Mouse (Mus musculus) ovary, postnatal 14 days (tissue): Measurements from ENCODE around the gene Itpka.

Experiments used
- DNase-seq: peaks from one replicate; pipeline ENCODE4 v3.0.0; 2022; ENCODE audit warnings: low spot score

Gene Itpka

DNA sequence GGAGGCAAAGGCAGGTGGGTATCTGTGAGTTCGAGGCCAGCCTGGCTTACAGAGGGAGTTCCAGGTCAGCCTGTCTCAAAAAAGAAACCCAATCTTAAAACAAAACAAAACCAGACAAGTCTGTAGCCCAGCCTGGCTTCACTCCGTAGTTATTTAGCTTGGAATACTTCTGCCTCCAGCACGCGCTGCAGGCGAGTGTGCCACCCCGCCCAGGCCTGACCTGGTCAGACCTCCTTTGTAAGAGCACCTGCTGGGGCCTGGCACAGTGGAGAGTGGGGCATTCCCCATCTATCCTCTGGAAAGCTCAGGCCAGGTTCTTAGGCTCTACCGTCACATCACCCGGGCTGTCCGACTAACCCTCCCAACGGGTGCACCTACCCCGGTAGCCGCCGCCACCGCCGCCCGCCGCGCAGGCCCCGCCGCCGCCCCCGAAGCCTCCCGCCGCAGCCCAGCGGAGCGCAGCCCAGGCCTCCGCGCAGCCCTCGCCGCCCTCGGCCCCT, 15.5 kb downstream of the Itpka start:
- no peak for DNase-seq

DNA sequence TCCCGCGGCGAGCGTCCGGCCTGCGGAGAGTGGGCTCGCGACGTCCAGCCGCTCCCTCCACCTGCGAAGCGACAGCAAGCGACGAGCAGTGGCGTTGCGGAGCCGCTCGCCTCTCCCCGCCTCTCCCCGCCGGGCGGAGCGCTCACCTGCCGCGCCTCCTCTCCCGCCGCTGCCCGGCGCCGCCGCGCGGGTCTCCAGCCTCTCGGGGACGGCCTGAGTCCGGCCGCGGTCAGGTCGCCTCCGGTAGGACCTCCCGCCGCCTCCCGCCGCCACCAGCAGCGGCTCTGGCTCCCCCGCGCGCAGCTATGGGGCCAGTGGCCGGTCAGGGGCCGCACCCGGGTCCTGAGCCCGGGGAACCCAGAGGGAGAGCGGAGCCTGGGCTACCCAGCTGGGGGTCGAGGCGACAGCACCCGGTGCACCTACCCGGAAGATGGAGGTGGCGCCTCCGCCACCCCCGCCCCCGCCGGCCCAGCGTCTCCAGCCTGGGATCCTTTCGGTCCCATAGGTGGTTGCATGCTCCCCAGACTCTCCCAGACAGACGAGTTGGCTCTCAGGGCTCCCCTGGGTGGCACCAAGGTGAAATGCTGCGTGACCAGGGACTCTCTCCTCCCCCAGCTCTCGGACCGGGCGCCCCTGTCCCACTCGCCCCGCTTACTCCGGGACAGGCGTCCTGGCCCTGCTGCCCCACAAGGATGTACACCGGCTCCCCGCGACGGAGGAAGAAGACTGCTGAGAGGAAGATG, 16.1 kb downstream of the Itpka start:
- peak; percentile 13 for DNase-seq

DNA sequence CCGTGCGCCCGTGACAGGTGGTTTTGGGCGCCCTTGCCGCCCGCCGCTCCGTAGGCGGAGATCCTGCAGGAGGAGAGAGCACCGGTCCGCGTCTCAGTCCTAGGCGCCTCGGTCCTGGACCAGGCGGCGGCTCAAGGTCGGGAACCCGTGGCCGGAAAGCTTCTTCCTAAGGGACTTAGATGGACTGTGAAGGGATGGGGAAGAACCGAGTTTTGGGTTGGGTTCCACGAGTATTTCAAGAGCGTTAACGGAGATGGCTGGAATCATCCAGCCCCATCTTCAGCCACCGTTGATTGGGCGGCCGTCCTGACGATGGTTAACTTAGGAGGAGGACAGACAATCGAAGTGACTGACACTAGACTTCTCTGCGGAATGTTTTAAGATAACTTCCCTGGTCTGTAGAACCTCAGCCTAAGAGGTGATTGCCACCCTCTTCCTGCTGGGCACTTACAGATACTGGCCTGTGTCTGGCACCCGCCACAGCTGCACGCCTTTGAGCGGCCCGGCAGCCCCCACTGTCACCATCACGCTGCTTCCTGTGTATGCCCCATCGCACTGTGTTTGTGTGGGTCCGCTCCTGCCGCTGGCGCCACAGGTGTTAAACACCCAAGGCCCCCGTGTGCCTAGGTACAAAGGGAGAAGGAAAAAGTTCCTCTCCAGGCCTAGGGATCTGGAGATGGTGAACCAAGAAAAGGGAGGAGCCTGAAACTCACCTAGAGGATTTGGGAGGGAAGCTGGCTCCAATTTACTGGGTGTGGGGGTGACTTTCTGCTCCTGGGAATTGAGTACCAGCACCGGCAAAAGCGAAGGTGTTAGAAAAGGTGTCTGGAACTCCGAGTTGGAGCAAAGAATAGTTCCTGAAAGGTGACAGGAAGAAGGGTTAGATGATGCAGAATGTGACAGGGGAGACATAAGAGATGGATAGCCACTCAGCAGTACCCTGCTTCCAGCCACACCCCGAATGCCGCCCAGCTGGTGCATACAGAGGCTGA, 17.0 kb downstream of the Itpka start:
- DNase-seq: no peak

DNA sequence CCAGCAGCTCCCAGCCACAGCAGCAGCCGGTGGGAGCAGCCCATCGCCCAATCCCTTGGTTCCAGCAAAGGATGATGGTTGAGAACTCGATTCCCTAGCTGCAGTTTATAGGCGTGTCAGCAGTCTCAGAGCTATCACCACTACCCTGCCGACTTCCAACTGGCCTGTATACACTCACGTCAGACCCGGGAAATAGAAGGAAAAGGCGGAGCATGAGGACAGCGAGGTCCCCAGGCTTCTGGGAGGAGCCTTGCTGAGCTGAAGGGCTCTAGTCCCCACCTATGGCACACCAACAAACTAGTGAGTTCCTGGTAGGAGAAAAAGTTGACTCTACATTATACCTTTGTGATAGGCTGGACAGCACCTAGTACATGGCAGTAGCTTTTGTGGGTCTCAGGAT, 18.1 kb downstream of the Itpka start, which contains the start of gene Ltk:
Gene Ltk, minus strand, starts transcription at position 181 of the 400 bp plus-strand sequence.
- no peak for DNase-seq

DNA sequence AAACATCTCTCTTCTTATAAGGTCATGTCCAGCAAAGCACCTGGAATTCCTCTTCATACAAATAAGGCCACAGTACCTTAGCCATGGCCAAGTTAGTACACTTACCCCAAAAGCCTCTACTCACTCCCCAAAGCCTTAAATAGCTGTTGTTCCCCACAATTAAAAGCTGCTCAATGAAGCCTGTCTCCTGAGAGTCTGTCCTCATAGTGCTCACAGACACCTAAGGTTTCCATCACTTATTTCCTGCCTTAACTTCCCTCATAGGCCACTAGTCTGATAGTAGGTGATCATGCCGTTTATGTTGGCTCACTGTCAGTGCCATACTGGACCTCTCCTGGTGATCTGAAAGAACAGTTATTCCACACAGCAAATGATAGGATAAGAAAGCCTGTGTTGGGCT, 20.1 kb downstream of the Itpka start:
- no peak for DNase-seq

DNA sequence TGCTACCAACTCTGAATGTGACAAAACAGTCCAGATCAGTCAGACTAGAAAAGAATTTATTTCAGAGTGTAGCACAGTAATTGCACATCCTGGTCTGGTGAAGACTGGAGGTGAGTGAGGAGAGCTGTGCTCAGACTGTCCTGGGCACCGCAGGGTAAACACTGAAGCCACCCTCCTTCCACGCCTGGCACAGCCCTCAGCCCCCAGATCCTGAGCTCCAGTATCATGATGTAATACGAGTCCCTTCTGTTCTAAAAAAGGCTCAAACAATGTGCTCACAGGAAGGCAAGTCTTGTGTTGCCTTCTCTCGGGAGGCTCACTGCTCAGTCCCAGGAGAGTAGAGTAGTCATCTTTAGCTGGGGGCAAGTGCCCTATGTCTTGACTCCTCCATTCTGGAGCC, 21.8 kb downstream of the Itpka start:
- DNase-seq: no peak

DNA sequence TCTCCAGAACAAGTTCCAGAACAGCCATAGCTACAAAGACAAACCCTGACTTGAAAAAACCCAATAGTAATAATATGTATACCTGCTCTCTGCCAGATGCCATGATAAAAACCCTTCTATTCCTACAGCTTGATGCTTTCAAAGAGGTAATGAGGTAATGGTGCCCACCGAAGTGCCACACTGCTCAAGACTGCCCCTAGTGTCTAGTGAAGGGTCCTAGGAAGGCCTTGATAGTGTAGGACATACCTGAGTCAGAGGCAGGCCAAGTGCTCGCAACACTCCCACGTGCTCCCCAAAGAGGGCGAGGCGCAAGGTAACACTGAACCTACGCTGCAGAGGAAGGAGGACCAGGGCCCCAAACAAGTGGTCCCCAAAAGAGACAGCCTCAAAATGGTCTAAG, 25.1 kb downstream of the Itpka start:
- no peak for DNase-seq

DNA sequence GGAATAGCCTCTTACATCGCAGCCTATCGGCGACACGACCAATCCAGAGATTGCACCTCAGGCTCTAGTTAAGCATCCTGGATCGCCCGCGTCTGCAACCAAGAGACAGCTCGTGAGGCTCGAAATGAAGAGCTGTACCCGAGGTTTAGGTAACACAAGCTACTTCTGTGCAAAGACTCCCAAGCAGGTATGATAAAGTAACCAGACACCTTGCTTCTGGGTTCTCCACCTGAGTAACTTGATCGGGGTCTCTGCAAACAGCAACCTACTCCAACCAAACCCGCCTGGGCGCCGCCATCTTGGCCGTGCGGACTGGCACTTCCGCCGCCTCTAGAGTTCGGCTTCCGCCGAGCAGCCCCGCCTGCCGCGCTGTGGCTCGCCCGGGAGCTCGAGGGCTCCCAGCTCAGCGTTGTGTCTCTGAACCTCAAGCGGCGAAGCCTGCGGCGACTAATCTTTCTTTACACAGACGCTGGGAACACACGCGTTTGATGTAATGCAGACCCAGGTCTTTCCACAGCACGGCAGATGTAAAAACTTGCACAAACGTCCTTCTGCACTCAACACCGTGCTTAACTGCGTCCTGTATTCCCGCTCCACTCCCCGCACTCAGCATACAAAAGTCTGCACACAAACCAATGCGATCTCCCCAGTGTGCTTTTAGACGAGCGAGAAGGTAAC, 45.2 kb downstream of the Itpka start, which contains the start of gene Rpap1:
Gene Rpap1, minus strand, starts transcription at position 332 of the 678 bp plus-strand sequence.
- DNase-seq: peak; percentile 70

DNA sequence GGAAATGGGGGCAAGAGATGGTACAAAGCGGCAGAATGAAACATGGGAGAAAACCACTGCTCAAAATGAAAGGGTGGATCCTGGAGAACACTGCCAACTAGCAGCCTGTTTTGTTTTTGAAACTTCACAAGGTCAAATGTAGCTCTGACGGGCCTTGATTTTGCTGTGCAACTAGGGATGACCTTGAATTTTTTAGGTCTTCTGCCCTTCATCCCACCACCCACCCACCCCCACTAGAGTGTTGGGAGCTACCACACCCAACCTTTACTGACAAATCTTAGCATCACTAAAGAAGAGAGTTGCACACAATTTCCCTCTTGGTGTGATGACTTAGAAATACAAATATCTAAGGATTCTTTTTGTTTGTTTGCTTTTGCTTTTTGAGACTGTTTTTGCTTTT, 47.9 kb downstream of the Itpka start:
- DNase-seq: no peak

DNA sequence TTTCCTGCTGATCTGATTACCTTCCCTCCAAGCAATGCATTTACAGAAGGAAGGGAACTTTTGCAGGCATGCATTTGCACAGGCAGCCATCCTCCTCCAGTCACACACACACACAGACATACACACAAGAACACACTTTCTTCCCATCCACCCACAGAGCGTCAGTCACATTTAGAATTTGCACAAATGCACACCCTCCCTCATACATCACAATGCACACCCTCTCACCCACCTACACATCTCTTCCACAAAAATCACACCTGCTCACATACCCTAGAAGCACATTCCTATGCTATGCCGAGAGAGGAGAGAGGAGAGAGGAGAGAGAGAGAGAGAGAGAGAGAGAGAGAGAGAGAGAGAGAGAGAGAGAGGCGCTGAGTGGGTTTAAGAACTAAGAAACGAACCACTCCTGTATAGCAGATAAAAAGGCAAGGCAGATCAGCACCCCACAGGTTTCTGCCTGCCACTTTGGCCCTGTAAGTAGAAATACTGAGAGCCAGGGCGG, 55.2 kb downstream of the Itpka start, which contains the start of gene Tyro3:
Gene Tyro3, plus strand, starts transcription at position 455 of the 505 bp plus-strand sequence.
- DNase-seq: no peak

DNA sequence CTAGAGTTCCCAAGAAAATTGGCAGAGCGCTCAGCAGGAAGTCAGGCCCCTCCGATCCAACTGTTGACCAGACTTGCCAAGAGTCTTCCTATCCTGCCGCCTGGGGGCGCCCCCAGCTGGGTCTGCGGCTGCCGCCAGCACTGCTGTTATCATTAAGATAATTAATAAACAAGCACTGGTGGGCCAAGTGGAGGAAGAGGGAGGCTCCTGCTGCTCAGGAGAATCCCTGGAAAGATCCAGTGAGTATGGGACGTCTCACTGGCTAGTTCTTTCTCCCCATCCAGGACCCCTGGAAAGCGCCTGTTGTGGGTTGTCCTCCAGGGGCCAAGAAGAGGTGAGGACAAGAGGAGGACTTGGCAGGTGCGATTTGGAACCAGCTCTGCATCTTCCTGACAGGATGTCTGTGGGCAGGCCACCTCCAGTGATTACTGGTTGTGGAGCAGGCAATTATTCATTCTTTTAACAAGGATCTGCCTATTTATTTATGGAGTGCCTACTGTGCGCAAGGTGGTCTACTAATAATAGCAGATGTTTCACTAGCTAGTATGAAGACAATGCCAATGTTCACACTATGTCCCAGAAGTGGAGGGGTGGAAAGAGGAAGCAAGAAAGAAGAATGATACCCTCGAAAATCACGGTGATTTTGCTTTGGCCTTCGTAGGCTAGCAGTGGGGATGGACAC, 56.2 kb downstream of the Itpka start:
- peak; percentile 68 for DNase-seq

DNA sequence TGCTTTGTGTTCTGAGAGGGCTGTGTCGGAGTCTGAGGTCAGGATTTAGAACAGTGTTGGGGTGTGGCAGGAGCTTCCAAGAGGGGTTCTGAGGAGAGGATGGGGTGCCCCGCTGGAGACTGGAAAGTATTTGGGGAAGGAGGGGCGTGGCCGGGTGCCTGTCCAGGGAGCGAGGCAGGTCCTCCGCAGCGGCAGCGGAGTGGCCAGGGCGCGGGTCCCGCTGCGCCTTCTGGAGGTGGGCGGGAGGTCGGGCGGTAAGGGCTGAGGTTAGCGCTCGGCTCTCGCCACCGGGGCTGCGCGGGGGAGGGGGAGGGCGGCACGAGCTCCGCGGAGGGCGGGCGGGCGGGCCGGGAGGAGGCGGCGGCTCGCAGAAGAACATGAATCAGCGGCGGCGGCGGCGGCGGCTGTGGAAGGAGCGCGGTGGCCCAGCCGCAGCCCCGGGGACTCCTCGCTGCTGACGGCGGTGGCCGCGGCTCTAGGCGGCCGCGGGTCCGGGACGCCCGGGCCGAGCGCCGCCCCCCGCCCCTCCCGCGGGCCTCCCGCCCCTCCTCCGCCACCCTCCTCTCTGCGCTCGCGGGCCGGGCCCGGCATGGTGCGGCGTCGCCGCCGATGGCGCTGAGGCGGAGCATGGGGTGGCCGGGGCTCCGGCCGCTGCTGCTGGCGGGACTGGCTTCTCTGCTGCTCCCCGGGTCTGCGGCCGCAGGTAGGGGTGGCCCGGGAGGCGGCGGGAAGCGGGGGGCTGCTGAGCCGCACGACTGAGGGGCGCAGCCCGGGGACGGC, 57.2 kb downstream of the Itpka start:
- DNase-seq: no peak

DNA sequence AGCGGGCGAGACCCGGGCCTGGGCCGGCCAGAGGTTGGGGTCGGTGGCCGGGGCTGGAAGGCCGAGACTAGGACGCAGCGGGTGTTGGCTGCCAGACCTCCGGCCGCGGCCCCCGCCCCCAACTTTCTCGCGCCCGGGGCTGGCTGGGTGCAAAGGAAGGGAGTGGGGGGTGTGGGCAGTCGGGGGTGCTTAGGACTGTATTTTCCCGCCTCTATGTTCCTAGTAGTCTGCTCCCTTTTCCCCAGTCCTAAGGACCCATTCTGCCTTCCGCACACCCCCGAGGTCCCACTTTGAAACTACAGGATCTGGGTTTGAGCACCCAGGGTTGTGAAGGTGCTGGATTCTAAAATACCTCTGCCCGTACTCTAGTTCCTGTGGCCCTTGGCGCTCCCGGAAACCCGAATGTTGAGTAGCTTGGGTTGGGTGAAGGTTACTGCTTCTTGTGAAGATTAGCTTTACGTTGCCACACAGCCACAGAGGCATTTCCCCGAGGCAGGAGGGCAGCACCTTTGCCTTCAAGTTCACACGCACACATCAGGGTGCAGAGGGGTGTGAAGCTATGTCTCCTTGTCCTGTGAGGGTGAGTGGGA, 57.9 kb downstream of the Itpka start:
- DNase-seq: no peak
